Mouse (Mus musculus): ENCODE measurements around the gene Tcf7l2.

Gene Tcf7l2

GRCm38 (mm10) chr19:55830976-55831559 is 89.4 kb downstream of the Tcf7l2 start:
- DNase-seq (ENCODE audit: low spot score): no peak

DNA sequence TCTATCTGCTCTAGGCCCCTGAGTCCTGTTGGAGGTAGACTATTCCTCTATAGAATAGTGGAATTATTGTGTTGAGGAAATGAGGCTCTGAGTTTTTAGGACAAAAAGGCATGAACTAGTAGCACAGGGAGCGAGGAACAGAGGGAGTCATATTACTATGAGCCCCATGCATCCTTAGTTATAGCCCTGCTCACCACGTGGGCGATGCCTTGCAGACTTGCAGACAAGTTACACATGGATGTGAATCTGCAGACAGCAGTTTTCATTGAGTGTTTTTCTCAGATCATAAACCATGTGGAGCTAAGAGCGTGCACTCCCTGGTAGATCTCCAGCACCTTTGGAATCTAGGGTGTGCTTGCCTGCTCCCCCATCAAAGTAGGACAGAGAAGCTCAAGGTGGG is 90.5 kb downstream of the Tcf7l2 start:
- no peak for DNase-seq (ENCODE audit: low spot score)

- no peak for DNase-seq (ENCODE audit: low spot score)
These were observed 92.3 kb downstream of the Tcf7l2 start for GRCm38 (mm10) chr19:55833807-55834385.

DNA sequence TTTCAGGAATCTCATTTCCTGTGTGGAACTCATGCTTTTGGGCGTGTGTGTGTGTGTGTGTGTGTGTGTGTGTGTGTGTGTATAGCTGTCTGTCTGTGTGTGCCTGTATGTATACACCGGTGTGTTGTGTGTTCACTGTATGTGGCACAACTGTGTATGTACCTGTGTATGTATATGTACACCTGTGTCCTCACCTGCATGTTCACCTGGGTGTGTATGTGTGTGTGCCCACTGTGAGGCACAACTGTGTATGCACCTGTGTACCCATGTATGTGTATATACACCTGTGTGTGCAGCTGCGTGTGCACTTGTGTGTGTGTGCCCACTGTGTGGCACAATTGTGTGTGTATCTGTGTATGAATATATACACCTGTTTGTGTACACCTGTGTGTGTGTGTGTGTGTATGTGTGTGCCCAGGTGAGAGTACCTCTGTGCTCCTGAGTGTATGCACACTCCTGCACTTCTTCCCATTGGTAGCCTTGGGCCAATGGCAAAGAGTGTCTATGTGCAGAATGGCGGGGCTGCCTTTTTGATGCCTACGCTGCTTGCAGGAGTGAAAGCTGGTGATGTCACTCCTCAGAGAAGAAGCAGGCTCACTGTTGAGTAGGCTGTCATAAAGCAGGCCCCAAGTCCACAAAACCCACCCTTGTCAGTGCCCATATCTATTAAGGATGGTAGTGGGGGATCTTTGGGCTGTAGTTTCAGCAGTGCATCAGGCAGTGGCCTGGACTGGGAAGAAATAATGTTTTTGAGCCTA is 95.5 kb downstream of the Tcf7l2 start:
- no peak for DNase-seq (ENCODE audit: low spot score)

GRCm38 (mm10) chr19:55837924-55838323 is 96.3 kb downstream of the Tcf7l2 start:
- no peak for DNase-seq (ENCODE audit: low spot score)

DNA sequence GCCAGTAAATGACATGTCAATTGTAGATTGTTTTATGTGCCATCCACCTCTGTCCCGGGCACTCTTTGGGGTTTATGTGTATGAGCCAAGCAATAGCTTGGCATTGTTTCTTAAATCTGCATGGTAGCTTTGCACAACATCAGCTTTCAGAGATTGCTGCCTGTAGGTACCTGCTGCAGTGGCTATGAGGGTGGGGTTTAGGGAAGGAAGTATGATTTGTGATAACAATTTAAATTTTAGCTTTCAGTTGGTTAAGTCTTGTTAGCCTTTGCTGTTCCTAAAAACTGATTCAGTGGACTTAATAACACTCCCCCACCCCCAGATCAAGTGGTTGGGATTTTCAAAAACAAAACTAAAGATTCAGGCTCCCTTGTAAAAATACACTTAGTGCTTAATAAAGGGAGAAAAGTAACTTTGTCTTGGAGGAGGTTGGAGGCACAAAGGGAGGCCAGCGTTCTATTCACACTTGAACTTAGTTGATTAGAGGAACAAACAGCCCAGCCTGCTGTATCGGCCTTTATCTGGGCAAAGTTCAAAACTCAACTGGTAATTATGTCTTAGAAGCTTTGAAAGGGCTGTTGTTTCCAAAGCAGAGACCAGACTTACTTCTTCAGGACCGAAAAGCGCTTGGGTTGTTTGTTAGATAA is 96.9 kb downstream of the Tcf7l2 start:
- DNase-seq (ENCODE audit: low spot score): no peak

DNA sequence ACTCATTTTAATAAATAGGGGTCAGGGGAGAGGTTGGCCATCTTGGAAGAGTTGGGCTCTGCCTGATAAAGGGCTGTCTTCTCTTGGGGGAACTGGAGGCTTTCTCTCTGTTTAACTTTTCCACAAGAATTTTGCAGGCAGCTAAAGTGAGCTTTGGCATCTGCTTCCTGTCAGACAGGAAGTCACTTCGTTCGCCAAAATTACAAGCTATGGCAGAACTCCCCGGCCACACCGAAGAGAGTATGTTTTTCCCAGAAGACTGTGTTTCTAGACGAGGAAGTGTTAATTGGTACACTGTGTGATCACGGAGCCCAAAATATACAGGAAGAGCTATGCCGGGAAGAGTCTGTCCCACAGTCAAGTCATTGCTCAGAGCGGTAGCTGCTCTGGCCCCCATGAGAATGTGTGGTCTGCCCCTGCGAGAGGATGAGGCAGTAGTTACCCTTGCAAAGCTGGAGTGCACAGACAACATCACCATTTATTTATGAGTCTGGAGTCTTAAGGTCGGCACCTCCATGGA is 97.5 kb downstream of the Tcf7l2 start:
- no peak for DNase-seq (ENCODE audit: low spot score)

DNA sequence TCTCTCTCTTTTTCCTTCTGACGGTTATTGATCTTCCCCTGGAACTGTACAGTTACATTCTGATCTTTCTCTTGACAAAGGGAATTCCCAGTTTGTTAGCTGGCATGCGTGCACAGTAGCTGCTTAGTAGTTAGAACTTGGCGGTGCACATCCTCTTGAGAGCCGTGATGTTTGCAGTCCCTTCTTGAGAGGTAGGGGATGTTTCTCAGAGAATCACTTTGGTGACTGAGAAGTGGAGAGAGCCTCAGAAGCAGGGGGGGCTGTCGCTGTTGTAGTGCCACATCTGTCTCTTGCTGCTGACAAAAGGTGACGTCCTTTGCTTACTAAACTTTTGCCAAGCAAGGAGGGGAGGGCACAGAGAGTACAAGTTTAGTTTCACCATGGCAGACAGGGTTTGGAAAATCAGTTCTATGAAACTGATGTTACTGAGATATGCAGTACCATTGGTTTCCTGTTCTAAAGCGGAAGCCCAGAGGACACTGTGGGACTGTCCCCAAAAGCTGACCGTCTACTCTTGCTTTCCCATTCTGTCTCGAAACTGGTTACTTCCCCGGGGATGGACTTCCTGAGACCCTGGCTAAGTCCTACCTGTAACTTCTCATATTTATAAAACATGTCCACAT is 99.0 kb downstream of the Tcf7l2 start:
- no peak for DNase-seq (ENCODE audit: low spot score)

- no peak for DNase-seq (ENCODE audit: low spot score)
These were observed 100.4 kb downstream of the Tcf7l2 start for GRCm38 (mm10) chr19:55842046-55842445.

DNA sequence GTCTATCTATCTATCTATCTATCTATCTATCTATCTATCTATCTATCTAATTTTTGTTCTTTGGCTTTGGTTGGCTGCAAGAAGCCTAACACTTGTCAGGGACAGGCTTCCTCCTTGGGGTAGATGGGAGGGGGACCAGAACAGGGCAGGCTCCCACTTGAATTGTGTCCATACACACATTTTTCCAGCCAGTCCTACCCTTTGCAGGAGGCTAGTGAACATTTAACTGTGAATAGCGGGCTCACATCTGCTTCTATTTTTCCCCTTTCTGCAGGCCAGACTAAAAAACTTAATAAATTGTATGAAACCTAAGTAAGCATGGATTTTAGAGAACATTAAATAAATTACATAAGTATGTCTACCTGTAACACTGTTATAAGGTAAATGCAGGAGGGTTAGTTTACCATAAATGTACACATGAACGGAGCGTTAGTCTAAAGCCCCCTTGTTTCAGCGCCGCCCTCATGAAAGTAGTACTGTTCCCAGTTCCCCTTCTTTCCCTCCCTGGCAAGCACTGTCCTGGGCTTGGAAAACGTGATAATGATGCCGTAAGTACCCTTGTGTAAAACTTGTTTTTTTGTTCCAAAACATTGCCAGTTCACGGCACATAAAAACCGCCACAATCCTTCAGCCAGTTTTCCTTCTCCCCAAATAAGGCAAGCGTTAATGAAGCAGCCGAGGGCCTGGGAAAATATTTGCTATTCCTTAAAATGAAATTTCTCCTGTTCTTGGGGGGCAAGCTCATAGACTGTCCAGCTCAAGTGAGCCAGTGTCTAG is 101.7 kb downstream of the Tcf7l2 start:
- DNase-seq (ENCODE audit: low spot score): no peak

DNA sequence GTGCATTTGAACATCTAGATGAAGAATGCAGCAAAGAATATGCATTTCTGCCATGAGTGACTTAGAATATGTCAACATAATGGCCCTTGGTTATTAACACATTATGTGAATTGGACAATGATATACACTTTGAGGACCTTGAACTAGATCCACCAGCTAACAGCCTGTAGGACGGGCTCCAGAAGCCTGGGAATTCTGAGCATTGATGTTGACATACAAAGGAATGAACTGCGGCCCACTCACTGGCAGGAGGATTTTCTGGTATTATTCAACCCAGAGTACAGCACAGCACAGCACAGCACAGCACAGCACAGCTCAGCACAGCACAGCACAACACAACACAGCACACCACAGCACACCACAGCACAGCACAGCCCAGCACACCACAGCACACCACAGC is 104.1 kb downstream of the Tcf7l2 start:
- no peak for DNase-seq (ENCODE audit: low spot score)

GRCm38 (mm10) chr19:55846256-55846655 is 104.6 kb downstream of the Tcf7l2 start:
- DNase-seq (ENCODE audit: low spot score): no peak

GRCm38 (mm10) chr19:55847043-55847442 is 105.4 kb downstream of the Tcf7l2 start:
- no peak for DNase-seq (ENCODE audit: low spot score)

- DNase-seq (ENCODE audit: low spot score): no peak
These were observed 108.9 kb downstream of the Tcf7l2 start for GRCm38 (mm10) chr19:55850402-55851078.

GRCm38 (mm10) chr19:55851498-55852324 is 110.1 kb downstream of the Tcf7l2 start:
- no peak for DNase-seq (ENCODE audit: low spot score)

- DNase-seq (ENCODE audit: low spot score): no peak
These were observed 112.8 kb downstream of the Tcf7l2 start for GRCm38 (mm10) chr19:55854389-55854788.

DNA sequence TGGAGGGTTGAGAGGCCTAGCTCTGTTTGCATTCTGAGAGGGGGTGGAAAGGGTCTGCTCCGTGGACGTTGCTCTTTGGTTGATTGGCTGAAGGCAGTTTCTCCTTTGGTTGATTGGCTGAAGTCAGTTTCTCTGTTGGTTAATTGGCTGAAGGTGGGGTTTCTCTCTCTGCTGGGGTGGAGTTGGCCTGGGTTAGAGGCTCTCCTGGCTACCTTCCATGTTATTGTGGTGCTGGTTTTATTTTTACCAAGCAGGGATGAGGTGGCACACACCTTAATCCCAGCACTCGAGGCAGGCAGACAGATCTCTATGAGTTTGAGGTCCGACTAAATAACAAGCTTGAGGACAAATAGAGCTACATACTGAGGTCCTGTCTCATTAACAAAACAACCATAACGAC is 114.0 kb downstream of the Tcf7l2 start:
- DNase-seq (ENCODE audit: low spot score): no peak

- no peak for DNase-seq (ENCODE audit: low spot score)
These were observed 115.7 kb downstream of the Tcf7l2 start for GRCm38 (mm10) chr19:55857328-55857727.

DNA sequence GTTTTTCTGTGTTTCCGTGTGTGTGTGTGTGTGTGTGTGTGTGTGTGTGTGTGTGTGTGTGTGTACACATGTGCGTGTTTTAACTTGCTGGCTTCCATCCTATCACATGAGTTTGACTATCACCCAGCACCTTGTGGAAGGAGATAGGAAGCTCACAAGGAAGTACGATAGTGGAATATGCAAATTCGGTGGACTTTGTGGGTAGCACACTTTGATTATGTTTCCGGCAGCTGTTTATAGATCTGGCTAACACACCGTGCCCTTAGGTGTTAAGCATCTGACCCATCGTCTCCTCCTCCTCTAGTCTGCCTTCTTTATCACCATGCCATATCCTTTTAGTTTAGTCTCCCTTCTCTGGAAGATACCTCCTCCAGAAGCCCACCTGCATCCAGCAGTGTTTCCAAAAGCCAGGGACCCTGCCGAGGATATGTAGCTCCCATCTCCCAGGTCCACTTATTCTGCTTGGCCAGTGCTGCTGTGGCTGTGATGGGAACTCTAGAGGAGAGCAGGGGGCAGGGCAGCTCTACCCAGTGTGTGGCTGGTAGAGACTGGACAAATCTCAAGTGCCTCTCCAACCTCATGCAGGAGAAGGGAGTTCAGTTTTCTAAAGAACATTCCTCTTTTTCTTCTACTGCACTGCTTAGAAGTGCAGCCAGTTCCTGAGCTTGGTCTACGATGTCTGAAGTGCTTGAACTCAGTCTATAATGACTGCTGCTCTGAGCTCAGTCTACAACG is 118.6 kb downstream of the Tcf7l2 start:
- no peak for DNase-seq (ENCODE audit: low spot score)

Measured in urinary bladder, postnatal 10 days (tissue).